Mouse (Mus musculus) hindbrain, postnatal 0 days (tissue): ENCODE data around the gene Atxn10. TPM values are rescaled to one million over a fixed set of nuclear protein-coding genes. Genes with fewer than 3 reads are reported as not detected.

ENCODE experiments used
- ATAC-seq: fragments of 200-750 bp; cut with Nextera tagmentation; 2 replicates; pipeline ENCODE4 v1.8.0; 2017; ENCODE audit warnings: mild to moderate bottlenecking, moderate TSS enrichment, moderate library complexity
- DNase-seq: peaks from one replicate; pipeline ENCODE4 v3.0.0-alpha.2; 2015; ENCODE audit warnings: low spot score
- H3K27ac ChIP-seq: fragments of 300-500 bp; sonication (generic); 2 replicates; pipeline ENCODE4 v1.5.1; 2014; ENCODE audit warnings: mild to moderate bottlenecking
- H3K27me3 ChIP-seq: fragments of 300-500 bp; sonication (generic); 2 replicates; pipeline ENCODE4 v1.6.1; 2014; ENCODE audit warnings: low read length, mixed read lengths; ENCODE audit not compliant: insufficient read depth
- H3K36me3 ChIP-seq: fragments of 300-500 bp; sonication (generic); 2 replicates; pipeline ENCODE4 v1.6.1; 2014; ENCODE audit warnings: low read length, mixed read lengths; ENCODE audit not compliant: insufficient read depth
- H3K4me1 ChIP-seq: fragments of 300-500 bp; sonication (generic); 2 replicates; pipeline ENCODE4 v1.6.1; 2014; ENCODE audit warnings: antibody characterized with exemption, low read length, mixed read lengths; ENCODE audit not compliant: insufficient read depth
- H3K4me2 ChIP-seq: fragments of 300-500 bp; sonication (generic); 2 replicates; pipeline ENCODE4 v1.6.1; 2014; ENCODE audit warnings: low read depth, mild to moderate bottlenecking, low read length, moderate library complexity, mixed read lengths
- H3K4me3 ChIP-seq: fragments of 300-500 bp; sonication (generic); 2 replicates; pipeline ENCODE4 v1.5.1; 2014; ENCODE audit warnings: low read length
- H3K9ac ChIP-seq: fragments of 300-500 bp; sonication (generic); replicated peaks from 2 replicates; pipeline ENCODE4 v1.6.1; 2014; ENCODE audit warnings: mild to moderate bottlenecking, low read length, moderate library complexity, mixed read lengths
- H3K9me3 ChIP-seq: fragments of 300-500 bp; sonication (generic); 2 replicates; pipeline ENCODE4 v1.6.1; 2016; ENCODE audit warnings: low read length, mixed read lengths
- CTCF ChIP-seq: IDR thresholded peaks from 2 replicates; pipeline ENCODE4 v1.5.1; 2016; ENCODE audit warnings: antibody characterized with exemption, control low read depth, low read depth
- WGBS: fragments of 180-500 bp; shearing (Covaris S2); extraction: QIAGEN DNeasy Blood & Tissue Kit; methylation state at CpG from one replicate; pipeline ENCODE4 v1.1.7; 2014; 5-methylcytosine and 5-hydroxymethylcytosine counted together
- polyA plus RNA-seq: library from polyadenylated mRNA; unstranded; fragments of >200 nt; fragmentation: Nextera tagmentation; extraction: Ambion mirVana; gene quantifications from 2 replicates; pipeline ENCODE4 v1.2.1, GENCODE M21; 2015
- total RNA-seq: library from RNA; depleted of rRNA; stranded (reverse); fragments of >200 nt; gene quantifications from 2 replicates; pipeline ENCODE4 v1.2.3, GENCODE M21; 2014

The Atxn10 gene
- total and polyA plus RNA-seq, 2 experiments from 2014 or later = 292 to 499 TPM

DNA sequence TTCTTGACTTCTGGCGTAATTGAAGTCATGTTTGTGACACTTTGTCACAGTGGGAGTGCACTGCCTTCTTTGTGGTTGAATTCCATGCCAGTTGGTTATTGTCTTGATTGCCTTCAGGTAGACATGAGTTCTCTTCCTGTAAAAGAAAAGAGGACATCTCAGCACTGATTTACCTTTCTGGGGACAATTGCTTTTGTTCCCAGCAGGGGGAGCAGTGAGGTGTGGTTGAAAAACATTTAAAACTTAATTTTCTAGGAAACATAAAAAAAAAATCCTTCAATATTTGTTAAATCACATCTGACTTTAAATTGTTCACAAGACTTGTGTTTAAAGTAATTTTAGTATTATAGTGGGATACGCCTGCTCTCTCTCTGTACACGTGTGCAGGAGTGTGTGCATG is 52.7 kb downstream of the Atxn10 start:
- no peak overlapping the region for H3K4me2 ChIP-seq
- peak; percentile 63 for TF ChIP-seq CTCF
- ATAC-seq (no peak), DNase-seq (peak; percentile 31)
- H3K4me3 ChIP-seq = no peak overlapping the region
- H3K36me3 ChIP-seq = peaks cover 16% of the 10 kb centered on the region; the same call in 1 of the 2 replicates
- WGBS = 76% methylated on average over 3 of the region's 3 CpGs
- H3K4me1 ChIP-seq = no peaks in the 10 kb centered on the region
- no peak overlapping the region for H3K9ac ChIP-seq
- no peaks in the 10 kb centered on the region for H3K9me3 ChIP-seq
- H3K27me3 ChIP-seq = no peaks in the 10 kb centered on the region
- no peak overlapping the region for H3K27ac ChIP-seq

DNA sequence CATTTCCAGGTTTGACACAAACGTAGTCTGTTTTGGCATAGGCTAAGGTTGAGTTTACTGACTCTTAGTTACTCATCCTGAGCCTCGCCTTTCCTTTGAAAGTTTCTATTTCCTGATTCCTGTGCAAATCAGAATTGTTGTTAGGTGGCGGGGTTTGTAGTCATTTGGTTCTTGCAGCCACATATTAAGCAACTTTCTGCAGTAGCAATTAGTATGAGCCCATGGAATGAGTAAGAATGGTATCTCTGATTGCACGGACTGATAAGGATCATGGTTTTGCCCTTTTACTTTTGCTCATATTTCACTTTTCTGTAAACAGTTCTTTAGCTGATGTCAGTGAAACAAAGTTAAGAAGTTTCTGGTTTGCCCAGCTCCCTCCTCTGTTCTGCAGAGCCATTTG is 53.9 kb downstream of the Atxn10 start:
- no peak for DNase-seq
- 90% methylated on average over 4 of the region's 4 CpGs for WGBS

DNA sequence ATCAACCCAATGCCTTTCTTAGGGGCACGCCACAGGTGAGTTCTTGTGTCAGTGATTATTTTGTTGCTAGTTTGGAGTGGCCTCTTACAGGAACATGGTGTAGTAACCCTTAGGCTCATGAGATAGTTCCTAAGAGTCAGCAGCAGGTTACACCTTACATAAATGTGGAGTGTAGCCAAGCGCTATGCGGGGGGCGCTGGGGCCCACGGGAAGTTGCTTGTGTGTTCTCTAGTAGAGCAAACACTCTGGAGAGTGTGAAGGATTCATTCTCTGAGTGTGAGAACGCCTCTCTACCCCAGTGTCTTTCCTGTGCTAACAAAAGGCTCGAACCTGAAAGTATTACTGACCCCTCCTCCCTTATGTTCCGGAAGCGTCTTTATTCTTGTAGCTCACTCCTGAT is 59.3 kb downstream of the Atxn10 start:
- Histone ChIP-seq H3K4me3 (no peak overlapping the region), H3K4me1 (no peaks in the 10 kb centered on the region), H3K9ac (no peak overlapping the region), H3K27me3 (no peaks in the 10 kb centered on the region), H3K9me3 (no peaks in the 10 kb centered on the region), H3K36me3 (peaks cover 10% of the 10 kb centered on the region; the same call in 1 of the 2 replicates), H3K27ac (no peak overlapping the region), H3K4me2 (no peak overlapping the region)
- WGBS = 87% methylated on average over 9 of the region's 9 CpGs
- ATAC-seq = no peak
- no peak for TF ChIP-seq CTCF
- no peak for DNase-seq

More for the DNA sequence above, 53.9 kb downstream of the Atxn10 start:
- Histone ChIP-seq H3K9ac (no peak overlapping the region), H3K36me3 (peaks cover 11% of the 10 kb centered on the region; the same call in 1 of the 2 replicates), H3K4me1 (no peaks in the 10 kb centered on the region), H3K9me3 (no peaks in the 10 kb centered on the region), H3K4me3 (no peak overlapping the region), H3K4me2 (no peak overlapping the region), H3K27me3 (no peaks in the 10 kb centered on the region), H3K27ac (no peak overlapping the region)
- ATAC-seq = no peak
- TF ChIP-seq CTCF = no peak

DNA sequence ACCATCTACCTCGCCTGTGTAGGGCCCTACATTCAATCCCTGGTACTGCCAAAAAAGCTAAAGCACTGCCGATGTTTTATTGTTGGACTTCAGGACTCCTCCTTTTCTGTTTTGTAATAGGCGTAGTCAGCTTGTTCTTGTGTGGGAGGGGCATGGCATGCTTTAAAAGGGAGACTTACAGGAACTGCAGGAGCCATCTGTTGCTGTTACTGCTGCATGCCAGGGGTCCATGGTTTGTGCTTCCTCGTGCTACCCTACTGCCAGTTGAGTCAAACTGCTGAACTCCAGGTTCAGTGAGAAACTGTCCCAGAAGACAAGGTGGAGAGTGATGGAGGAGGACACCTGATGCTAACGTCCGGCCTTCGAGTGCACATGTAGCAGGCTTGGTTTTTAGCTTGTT is 65.9 kb downstream of the Atxn10 start:
- Histone ChIP-seq H3K9ac (no peak overlapping the region), H3K9me3 (no peaks in the 10 kb centered on the region), H3K4me1 (peaks cover 19% of the 10 kb centered on the region; the same call in 1 of the 2 replicates), H3K27me3 (no peaks in the 10 kb centered on the region), H3K36me3 (no peaks in the 10 kb centered on the region), H3K4me3 (no peak overlapping the region), H3K27ac (peak overlapping the region; percentile 77; the same call in 1 of the 2 replicates), H3K4me2 (no peak overlapping the region)
- no peak for TF ChIP-seq CTCF
- WGBS = 42% methylated on average over 7 of the region's 7 CpGs
- DNase-seq (peak; percentile 25), ATAC-seq (no peak)

GRCm38 (mm10) chr15:85403256-85403731 is 67.2 kb downstream of the Atxn10 start:
- peak overlapping the region; percentile 77 for H3K27ac ChIP-seq
- peaks cover 19% of the 10 kb centered on the region; the same call in 1 of the 2 replicates for H3K4me1 ChIP-seq
- WGBS = 31% methylated on average over 4 of the region's 4 CpGs
- DNase-seq (peak; percentile 95), ATAC-seq (peak; percentile 96)
- no peak overlapping the region for H3K4me3 ChIP-seq
- peak; percentile 45; the same call in 1 of the 2 replicates for TF ChIP-seq CTCF
- no peaks in the 10 kb centered on the region for H3K36me3 ChIP-seq
- no peak overlapping the region for H3K4me2 ChIP-seq
- H3K27me3 ChIP-seq = no peaks in the 10 kb centered on the region
- no peak overlapping the region for H3K9ac ChIP-seq
- no peaks in the 10 kb centered on the region for H3K9me3 ChIP-seq

DNA sequence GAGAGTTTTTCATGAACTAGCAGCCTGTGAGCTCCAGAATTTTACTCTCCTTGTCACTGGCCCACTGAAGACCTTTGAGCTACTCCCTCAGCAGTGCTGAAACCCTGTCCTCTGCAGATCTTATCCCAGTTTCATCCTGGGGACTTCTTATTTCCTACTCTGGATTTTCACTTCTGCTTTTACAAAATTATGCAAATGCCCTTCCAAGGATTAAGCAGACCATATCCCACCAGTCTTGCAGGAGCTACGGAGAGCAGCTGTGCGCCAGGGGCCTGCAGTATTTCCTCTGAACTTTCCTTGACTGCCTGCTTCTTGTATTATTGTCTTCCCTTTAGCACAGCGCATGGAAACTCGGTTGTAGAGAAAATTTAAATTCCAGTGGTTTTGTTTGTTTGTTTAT is 68.7 kb downstream of the Atxn10 start:
- Histone ChIP-seq H3K4me1 (peaks cover 27% of the 10 kb centered on the region; the same call in 1 of the 2 replicates), H3K27ac (no peak overlapping the region), H3K36me3 (no peaks in the 10 kb centered on the region), H3K4me3 (no peak overlapping the region), H3K27me3 (no peaks in the 10 kb centered on the region), H3K4me2 (no peak overlapping the region), H3K9me3 (no peaks in the 10 kb centered on the region), H3K9ac (no peak overlapping the region)
- 64% methylated on average over 4 of the region's 4 CpGs for WGBS
- ATAC-seq (no peak), DNase-seq (no peak)
- TF ChIP-seq CTCF = no peak

- H3K9me3 ChIP-seq = no peaks in the 10 kb centered on the region
- no peaks in the 10 kb centered on the region for H3K36me3 ChIP-seq
- no peaks in the 10 kb centered on the region for H3K27me3 ChIP-seq
- ATAC-seq (no peak), DNase-seq (no peak)
- H3K4me3 ChIP-seq = no peak overlapping the region
- no peak overlapping the region for H3K4me2 ChIP-seq
- 74% methylated on average over 3 of the region's 3 CpGs for WGBS
- no peak for TF ChIP-seq CTCF
- no peak overlapping the region for H3K9ac ChIP-seq
- 0 out of 2 replicates have a peak overlapping the region, but pooled peaks have one; percentile 5 for H3K27ac ChIP-seq
- H3K4me1 ChIP-seq = peaks cover 27% of the 10 kb centered on the region; the same call in 1 of the 2 replicates
These were observed 69.5 kb downstream of the Atxn10 start for GRCm38 (mm10) chr15:85405567-85405966.
